Mouse (Mus musculus): ENCODE measurements around the gene Kif26a.

- no peak for TF ChIP-seq GATA1 (IDR thresholded peaks at IDR 0.05; ENCODE audit: low read length)
- no peak for TF ChIP-seq TAL1 (IDR thresholded peaks at IDR 0.05; ENCODE audit: low read length)
Measured at GRCm38 (mm10) chr12:112113710-112114109, 32.3 kb upstream of the Kif26a start.

Measured in erythroblast, embryonic 14.5 days (primary cell).